Mouse (Mus musculus): ENCODE measurements around the gene Ostf1.

The Ostf1 gene

GRCm38 (mm10) chr19:18644084-18644483 lies 12.5 kb upstream of the Ostf1 start:
- no peak for DNase-seq (ENCODE audit: low spot score)

DNA sequence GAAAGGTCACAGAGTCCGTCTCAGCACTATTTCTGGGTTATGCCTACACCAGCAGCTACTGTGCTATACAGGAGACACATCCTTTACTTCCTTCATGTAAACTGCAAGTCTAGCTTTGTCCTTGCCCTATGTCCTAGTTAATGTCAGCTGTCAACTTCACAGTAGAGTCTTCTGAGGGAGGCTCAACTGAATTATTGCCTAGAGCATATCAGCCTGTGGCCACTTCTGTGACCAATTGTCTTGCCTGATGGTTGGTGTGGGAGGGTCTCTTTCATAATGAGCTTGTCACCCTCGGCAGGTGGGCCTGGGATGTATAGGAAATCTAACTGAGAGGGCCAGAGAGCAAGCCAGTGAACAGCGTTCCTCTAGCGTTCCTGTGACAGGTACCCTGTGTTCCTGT lies 11.8 kb upstream of the Ostf1 start:
- DNase-seq (ENCODE audit: low spot score) = no peak

- DNase-seq (ENCODE audit: low spot score) = no peak
Observed at GRCm38 (mm10) chr19:18641001-18641400, 9.4 kb upstream of the Ostf1 start.

GRCm38 (mm10) chr19:18639552-18639951 lies 7.9 kb upstream of the Ostf1 start:
- DNase-seq (ENCODE audit: low spot score) = no peak

- DNase-seq (ENCODE audit: low spot score) = no peak
Observed at GRCm38 (mm10) chr19:18638949-18639348, 7.3 kb upstream of the Ostf1 start.

DNA sequence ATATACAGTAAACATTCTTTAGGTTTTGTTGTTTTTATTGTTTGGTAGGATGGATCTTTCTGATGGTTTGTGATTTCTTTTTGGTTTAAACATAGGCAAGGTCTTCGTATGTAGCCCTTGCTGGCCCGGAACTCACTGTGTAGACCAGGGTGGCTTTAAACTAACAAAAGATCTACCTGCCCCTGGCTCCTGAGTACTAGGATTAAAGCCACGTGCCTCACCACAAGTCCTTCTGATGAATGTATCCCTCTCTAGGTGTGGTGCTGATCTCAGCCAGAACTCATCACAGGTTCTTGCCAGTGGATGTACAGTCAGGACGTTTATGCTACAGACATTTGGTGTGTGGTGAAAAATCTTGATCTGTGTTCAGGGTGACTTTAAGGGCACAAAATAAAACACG lies 6.3 kb upstream of the Ostf1 start:
- DNase-seq (ENCODE audit: low spot score) = no peak

GRCm38 (mm10) chr19:18632231-18633185 lies 885 bp upstream of the Ostf1 start:
- DNase-seq (ENCODE audit: low spot score) = no peak

GRCm38 (mm10) chr19:18631161-18631643 lies 421 bp downstream of the Ostf1 start:
- DNase-seq (ENCODE audit: low spot score) = peak; percentile 69

DNA sequence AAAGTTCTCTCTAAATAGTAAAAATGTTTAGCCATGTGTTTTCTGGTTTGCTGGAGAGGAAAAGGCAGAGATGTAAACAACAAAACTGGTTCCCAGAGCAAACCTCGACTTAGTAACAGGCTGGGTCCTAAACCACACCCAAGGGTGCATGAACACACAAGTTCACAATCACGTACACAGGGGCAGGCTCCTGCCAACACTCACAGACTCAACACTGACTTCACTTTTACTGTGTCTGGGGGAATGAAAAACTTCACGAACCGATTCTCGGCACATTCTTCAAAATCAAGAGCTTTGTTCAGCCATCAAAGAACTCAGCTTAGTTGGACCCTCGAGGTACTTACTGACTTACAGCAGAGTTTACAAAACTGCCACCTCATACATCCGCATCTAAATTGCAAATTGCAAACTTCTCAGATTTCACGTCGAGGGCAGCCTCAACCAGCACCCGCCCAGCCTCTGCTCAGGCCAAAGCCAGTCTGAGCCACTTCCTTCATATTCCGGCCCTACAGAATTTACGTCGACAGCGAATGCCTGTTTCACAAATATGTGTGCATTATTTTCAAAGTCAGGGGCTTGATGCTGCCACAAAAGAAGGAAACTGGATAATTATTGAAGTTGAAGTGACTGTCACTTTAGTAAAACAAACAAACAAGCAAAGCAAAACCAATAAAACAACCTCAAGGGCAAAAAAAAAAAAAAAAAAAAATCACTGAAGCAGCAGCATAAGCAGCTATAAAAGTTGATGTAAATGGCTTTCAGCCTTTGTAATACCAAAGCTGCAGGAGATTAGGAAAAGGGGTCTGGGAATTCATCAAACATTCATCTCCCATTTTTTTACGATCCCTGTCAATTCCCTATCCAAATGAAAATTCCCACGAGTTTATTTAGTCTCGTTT lies 1.2 kb downstream of the Ostf1 start:
- peak; percentile 15 for DNase-seq (ENCODE audit: low spot score)

DNA sequence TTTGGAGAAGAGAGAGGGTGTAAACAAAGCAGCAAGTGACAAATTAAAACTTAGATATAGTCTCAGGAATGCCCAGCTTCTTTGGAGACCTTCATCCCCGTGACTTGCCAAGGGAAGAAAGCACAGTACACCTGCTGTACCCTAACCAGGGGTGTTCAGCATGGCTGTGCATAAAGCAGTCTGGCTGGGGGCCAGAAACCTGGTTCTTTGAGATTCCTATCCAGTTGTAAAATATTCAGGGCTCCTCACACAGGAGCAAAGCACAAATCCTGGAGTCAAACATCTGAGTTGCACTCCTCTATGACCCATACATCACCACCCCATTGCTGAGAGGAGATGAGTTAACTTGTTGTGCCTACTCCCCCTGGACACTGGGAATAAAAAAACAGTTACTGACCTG lies 2.0 kb downstream of the Ostf1 start:
- DNase-seq (ENCODE audit: low spot score) = no peak

GRCm38 (mm10) chr19:18623894-18624293 lies 7.7 kb downstream of the Ostf1 start:
- no peak for DNase-seq (ENCODE audit: low spot score)

DNA sequence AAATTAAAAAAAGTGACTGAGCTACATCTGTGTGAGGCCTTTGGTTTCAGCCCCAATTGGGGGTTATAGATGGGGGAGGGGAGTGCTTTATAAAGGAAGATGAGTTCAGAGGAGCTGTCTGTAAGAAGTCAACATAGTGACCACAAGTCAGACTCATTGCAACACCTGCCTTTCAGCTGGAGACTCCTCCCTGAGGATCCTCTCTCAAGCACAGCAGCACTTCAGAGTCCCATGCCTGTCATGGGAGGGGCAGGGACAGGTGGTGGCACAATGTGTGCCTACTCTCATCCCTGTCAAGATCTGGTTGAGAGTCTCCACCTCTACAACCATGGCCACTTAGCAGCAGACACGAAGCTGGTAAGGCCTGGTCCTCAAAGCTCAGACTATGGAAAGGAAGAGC lies 11.9 kb downstream of the Ostf1 start:
- no peak for DNase-seq (ENCODE audit: low spot score)

- no peak for DNase-seq (ENCODE audit: low spot score)
Observed at GRCm38 (mm10) chr19:18619060-18619459, 12.6 kb downstream of the Ostf1 start.

DNA sequence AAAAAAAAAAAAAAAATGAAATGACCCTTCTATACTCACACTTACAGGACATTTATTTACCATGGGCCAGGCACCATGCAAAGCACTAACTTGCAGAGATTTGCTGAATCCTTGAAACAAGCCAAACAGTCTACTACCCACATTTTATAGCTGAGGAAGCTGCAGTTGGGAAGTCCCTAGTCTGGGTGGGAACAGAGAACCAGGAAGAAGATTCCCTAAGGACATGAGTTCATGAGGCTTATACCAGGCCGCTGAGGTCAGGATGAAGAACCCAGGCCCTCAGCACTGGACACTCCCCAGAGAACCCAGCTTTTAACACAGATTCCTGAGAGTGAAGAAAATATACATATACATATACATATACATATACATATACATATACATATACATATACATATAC lies 14.1 kb downstream of the Ostf1 start:
- DNase-seq (ENCODE audit: low spot score) = no peak

GRCm38 (mm10) chr19:18615680-18616240 lies 15.9 kb downstream of the Ostf1 start:
- DNase-seq (ENCODE audit: low spot score) = no peak

- DNase-seq (ENCODE audit: low spot score) = no peak
Observed at GRCm38 (mm10) chr19:18614337-18614736, 17.3 kb downstream of the Ostf1 start.

GRCm38 (mm10) chr19:18608975-18609374 lies 22.6 kb downstream of the Ostf1 start:
- DNase-seq (ENCODE audit: low spot score) = no peak

DNA sequence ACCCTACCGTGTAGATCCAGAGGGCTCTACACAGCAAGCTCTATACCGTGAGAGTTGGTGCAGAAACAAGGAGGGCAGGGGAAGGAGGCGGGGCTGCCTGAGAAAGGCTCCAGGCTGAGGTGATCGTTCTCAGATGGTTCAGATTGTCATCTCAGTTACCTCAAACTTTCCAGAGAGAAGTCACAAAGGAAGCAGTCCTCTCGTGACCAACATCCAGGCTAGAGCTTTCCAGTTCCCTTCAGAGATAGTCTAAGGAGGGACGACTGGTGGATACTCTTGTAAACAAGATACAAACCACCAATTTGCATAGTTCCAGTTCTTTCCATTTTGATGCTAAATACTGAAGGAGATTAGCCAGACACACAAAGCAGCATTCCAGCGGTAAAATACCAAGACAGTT lies 23.7 kb downstream of the Ostf1 start:
- no peak for DNase-seq (ENCODE audit: low spot score)

DNA sequence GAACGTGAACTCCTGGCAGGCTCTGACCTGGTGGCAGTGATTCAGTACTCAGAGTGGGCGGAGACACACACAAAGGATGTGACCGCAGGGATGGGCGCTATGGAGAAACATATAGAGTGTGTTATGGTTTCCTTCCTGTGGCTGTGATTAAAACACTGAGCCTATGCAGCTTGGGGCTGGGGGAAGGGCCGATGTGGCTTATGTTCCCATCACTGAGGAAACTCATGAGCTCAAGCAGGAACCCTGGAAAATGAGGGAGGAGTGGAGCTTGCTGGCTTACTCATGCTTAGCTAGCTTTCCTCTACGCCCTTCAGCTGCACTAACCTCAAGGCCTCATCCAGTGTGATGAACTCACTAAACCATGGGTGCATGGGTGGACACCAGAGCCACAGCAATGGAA lies 28.6 kb downstream of the Ostf1 start:
- no peak for DNase-seq (ENCODE audit: low spot score)

DNA sequence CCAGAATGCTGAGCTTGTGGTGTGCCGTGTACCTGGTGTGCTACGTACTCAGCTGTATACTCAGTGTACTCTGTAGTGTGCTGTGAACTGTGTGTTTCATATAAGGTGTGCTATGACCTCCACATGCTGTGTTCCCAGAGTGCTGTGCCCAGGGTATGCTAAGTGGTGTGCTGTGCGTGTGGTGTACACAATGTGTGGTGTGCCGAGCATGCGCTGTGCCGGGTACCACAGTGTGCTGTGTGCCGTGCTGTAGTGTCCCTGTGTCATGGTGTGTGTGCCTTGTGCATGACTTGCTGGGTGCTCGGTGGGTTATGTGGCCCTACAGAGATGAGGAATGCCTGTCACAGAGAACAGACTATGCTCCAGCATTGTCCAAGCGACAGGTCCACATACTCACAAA lies 31.0 kb downstream of the Ostf1 start:
- DNase-seq (ENCODE audit: low spot score) = no peak

GRCm38 (mm10) chr19:18599650-18600049 lies 32.0 kb downstream of the Ostf1 start:
- no peak for DNase-seq (ENCODE audit: low spot score)

DNA sequence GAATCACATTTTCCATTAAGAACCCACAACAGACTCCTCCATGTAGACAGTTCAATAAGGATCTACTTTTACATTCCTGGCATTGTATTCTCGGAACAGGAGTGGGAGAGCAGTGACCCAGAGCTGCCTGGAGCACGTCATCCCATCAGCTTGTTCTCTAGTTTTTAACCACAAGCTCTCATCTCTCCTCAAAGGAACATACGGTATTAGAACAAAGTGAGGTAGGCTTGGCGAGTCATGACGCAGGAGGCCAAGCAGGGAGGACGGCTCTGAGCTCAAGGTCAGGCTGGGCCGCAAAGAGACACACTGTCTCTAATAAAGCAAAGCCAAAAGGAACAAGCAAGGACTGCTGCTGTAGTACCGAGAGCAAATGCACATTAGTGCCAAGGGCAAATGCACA lies 32.6 kb downstream of the Ostf1 start:
- peak; percentile 17 for DNase-seq (ENCODE audit: low spot score)
